Mouse (Mus musculus) E14TG2a.4 (cell line): ENCODE data around the gene Gab2.

ENCODE experiments used
- CTCF ChIP-seq: conservative IDR thresholded peaks from 2 replicates; pipeline ENCODE4 v1.5.1; 2014; ENCODE audit warnings: low read length
- POU5F1 ChIP-seq: IDR thresholded peaks from 2 replicates; pipeline ENCODE4 v1.6.1; 2014; ENCODE audit warnings: low read length, borderline replicate concordance

DNA sequence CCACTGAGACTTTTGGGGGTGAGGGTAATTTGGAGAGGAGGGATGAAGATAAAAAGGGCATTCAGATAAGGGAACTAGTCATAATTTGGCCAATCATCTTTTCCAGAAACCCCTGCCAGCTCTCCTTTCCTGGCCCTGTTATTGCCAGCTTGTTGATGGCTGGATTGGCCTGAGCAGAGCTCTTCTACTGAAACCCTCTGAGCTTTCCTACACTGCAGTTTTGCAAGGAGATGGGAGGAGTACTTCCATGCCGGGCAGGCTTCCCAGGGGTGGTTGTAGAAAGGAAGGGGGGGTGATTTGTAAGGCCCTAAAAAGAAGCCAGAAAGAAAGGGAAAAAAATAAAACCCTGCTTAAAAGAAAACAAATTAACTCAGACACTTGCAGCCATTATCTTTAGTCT lies 181.2 kb downstream of the Gab2 start:
- TF ChIP-seq CTCF (no peak), POU5F1 (no peak)
